Mouse (Mus musculus) erythroblast, adult 5-6 weeks (primary cell): ENCODE measurements around the gene Gm4871. TPM values are rescaled to one million over a fixed set of nuclear protein-coding genes. Genes with fewer than 3 reads are reported as not detected.

Experiments used
- ATAC-seq: replicated peaks from 2 replicates; pipeline ENCODE4 v1.8.0; 2016; ENCODE audit warnings: moderate number of reproducible peaks, mild to moderate bottlenecking, moderate TSS enrichment, inconsistent platforms; ENCODE audit not compliant: poor library complexity, low FRiP score, severe bottlenecking
- total RNA-seq, 2 experiments: library from RNA; stranded (forward) in 1 of 2; stranded (reverse) in 1 of 2; fragments of 150-400 nt in 1 of 2; fragments of 200-764, 138-1000 nt in 1 of 2; gene quantifications; 2 replicates each; pipeline versions ENCODE4 v1.2.3 to v1.2.4; 2015 to 2017; ENCODE audit warnings: low replicate concordance in 2 of 2

The Gm4871 gene
- total RNA-seq, 2 experiments from 2014 or later, result not detected

DNA sequence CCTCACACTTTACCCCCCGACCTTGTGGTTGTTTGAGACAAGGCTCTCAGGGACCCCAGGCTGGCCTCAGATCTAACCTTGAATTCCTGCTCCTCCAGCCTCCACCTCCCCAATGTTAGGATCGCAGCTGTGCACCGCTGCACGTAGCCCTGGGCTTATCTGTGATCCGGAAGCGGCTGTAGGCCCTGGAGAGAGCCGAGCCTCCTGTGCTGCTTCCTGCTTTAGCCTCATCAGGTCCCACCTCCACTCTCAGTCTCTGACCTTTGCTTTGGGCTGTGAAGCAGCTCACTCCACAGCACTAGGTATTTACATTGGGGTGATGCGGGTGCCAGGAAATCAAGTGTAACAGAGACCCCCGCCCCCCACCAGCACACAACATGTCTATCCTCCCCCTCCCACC lies 28.1 kb downstream of the Gm4871 start:
- no peak for ATAC-seq

DNA sequence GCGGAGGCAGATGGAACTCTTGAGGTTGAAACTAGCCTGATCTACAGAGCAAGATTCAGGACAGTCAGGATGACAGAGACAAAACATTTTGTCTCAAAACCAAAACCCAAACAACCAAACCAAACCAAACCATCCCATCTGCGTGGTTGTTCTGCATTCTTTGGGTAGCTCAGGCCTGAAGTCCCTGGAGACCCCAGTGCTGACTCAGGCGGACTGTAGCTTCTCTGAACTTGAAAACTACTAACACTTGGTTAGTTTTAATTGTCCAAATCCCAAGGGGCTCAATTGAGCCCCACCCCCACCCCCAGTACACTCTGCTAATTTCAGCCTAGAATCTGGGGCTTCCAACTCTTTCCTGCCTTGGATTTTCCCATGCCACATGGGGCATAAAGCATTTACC lies 29.2 kb downstream of the Gm4871 start:
- ATAC-seq, result no peak

DNA sequence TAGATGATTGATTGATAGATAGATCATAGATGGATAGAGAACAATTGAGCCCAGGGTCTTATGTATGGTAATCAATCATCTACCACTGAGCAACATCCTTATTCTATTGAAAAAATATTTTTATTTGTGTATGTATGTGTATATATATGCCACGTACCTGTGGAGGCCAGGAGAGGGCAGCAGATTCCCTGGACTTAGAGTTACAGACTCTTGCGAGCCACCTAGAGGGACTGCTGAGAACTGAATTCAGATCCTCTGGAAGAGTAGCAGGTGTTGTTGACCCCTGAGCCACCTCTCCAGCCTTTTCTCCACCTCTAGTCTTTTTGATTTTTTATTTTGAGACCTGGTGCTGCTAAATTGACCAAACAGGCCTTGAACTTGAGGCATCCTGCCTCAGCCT lies 34.1 kb downstream of the Gm4871 start:
- no peak for ATAC-seq

DNA sequence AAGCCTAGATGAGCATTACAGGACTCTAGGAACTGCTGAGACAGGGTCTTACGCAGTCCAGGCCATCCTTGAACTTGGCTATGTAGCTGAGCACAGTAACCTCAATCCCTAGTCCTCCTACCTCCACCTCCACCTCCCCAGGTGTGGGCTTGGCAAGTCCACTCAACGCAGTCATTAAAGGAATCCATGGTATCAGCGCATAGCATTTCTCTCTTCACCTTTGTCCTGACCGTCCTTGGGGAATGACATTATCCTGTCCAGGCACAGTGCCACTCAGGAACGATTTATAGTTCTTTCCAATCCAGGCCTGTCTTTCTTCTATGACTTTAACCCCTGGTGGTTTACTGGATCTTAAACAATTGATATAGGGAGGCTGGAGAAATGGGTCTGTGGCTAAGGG lies 42.1 kb downstream of the Gm4871 start:
- ATAC-seq, result no peak

DNA sequence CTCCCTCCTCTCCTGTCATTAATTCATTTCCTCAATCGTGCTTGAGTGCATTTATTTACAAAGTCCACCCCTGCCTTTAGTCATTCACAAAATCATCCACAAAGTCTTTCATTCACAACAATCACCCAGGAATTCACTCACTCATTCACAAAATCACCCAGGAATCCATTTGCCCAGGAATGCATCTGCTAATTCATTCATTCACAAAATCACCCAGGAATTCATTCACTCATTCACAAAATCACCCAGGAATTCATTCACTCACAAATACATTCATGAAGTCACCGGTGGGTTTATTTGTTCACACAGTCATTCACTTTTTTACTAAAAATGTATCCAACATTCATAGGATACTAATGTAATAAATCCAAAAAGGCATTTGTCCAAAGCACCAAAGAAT lies 42.5 kb downstream of the Gm4871 start:
- ATAC-seq, result no peak

DNA sequence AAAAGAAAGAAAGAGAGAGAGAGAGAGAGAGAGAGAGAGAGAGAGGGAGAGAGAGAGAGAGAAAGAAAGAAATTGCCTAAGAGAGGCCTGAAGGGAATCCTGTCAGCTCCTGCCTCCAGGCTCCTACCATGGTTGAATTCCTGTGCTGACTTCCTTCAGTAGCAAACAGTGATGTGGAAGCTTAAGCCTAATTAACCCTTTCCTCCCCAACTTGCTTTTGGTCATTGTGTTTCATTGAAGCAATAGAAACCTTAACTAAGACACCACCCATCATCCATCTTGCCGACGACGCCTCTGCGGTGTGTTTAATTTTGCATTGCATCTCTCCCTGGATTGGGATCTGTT lies 43.5 kb downstream of the Gm4871 start:
- ATAC-seq, result no peak

DNA sequence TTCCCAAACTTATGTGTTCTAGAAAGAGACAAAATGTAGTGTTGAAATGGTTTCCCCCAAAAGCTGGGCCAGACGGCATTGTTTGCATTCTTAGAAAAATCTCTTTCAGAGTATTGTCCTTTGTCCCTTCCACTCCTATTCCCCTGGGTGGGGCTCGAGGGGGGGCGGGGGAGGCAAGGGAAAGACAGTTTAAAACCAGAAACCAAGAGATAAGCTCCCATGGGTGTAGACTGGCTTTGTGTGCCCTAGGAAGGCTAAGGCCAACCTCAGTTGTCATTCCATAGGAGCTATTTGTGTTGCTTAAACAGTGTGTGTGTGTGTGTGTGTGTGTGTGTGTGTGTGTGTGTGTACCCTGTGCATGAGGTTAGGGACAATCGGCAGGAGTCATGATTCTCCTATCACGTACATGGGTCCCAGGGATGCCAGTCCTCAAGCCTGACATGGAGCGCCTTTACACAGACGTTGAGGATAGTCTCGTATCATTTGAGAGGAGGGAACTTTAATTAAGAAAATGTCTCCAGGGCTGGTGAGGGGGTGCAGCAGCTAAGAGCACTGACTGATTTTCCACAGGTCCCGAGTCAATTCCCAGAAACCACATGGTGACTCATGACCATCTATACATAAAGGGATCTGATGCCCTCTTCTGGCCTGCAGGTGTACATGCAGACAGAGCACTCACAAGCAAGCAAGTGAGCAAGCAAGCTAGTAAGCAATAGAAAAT lies 44.1 kb downstream of the Gm4871 start:
- no peak for ATAC-seq

DNA sequence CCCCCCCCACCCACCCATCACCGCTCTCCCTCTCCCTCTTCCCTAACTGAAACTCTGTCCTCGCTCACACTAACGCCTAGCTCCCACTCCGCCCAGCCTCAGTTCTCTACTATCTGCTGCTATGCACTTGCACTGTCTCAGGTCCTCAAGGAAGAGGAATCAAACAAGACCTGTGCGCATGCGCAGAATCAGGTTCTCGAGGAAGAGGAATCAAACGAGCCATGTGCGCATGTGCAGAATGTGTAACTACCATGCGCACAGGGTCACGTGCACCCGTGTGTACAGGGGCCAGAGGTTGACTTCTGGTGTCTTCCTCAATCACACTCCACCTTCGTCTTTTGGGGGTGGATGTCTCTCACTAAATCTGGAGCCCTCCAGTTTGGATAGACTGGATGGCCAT lies 45.0 kb downstream of the Gm4871 start:
- ATAC-seq, result no peak

DNA sequence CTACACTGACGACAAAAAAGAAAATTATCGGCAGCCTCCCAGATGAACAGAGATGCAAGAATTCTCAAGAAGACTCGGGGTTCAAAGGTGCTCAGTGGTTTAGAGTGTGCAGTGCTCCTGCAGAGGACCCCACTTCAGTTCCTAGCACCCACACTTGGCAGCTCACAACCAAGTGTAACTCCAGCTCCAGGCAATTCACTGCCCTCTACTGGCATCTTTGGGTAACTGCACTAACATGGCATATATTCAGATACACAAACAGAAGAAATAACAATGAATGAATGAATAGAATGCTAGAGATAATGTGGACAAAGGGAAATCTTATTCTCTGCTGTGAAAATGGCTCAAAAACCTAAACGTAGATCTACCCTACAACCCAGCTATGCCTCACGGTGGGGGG lies 47.7 kb downstream of the Gm4871 start:
- ATAC-seq, result no peak

DNA sequence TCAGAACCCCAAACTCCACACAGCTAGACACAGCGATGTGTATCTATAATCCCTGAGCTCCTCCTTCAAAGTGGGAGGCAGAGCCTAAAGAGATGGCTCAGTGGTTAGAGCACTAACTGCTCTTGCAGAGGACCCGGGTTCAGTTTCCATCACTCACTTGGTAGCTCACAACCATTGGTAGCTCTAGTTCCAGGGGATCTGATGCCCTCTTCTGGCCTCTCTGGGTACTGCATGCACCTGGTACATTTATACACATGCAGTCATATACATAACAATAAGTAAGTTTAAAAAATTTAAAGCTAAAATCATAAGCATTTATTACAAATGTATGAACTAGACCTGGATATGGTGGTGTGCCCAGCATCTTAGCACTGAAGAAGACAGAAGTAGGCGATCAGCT lies 49.3 kb downstream of the Gm4871 start:
- ATAC-seq, result no peak

Other genes starting within 250 kb of the Gm4871 start
- gene Smurf1, start 66.9 kb downstream of the Gm4871 start, total RNA-seq (2015; ENCODE audit: low replicate concordance), result 1.5 TPM in 2 replicates
- gene Smurf1, start 66.9 kb downstream of the Gm4871 start, total RNA-seq (2017; ENCODE audit: low replicate concordance), result 1.1 and 2.1 TPM in 2 replicates
- not detected in 2 replicates for gene 1700018F24Rik, start 10.2 kb upstream of the Gm4871 start, total RNA-seq (2015; ENCODE audit: low replicate concordance)
- not detected in 2 replicates for gene 1700018F24Rik, start 10.2 kb upstream of the Gm4871 start, total RNA-seq (2017; ENCODE audit: low replicate concordance)
- 25.2 and 41.4 TPM in 2 replicates for gene Arpc1a, start 51.1 kb upstream of the Gm4871 start, total RNA-seq (2015; ENCODE audit: low replicate concordance)
- gene Arpc1a, start 51.1 kb upstream of the Gm4871 start, total RNA-seq (2017; ENCODE audit: low replicate concordance), result 13.6 and 27.2 TPM in 2 replicates
- not detected in 2 replicates for gene Kpna7, start 51.3 kb upstream of the Gm4871 start, total RNA-seq (2015; ENCODE audit: low replicate concordance)
- gene Kpna7, start 51.3 kb upstream of the Gm4871 start, total RNA-seq (2017; ENCODE audit: low replicate concordance), result not detected in 2 replicates
- 60.5 and 70.8 TPM in 2 replicates for gene Arpc1b, start 81.5 kb upstream of the Gm4871 start, total RNA-seq (2015; ENCODE audit: low replicate concordance)
- gene Arpc1b, start 81.5 kb upstream of the Gm4871 start, total RNA-seq (2017; ENCODE audit: low replicate concordance), result 46.7 and 74.1 TPM in 2 replicates
- 12.3 and 14.2 TPM in 2 replicates for gene Pdap1, start 107.5 kb upstream of the Gm4871 start, total RNA-seq (2015; ENCODE audit: low replicate concordance)
- 23.2 and 50.9 TPM in 2 replicates for gene Pdap1, start 107.5 kb upstream of the Gm4871 start, total RNA-seq (2017; ENCODE audit: low replicate concordance)
- gene Bud31, start 107.6 kb upstream of the Gm4871 start, total RNA-seq (2015; ENCODE audit: low replicate concordance), result 113 and 149 TPM in 2 replicates
- 170 and 223 TPM in 2 replicates for gene Bud31, start 107.6 kb upstream of the Gm4871 start, total RNA-seq (2017; ENCODE audit: low replicate concordance)
- gene Ptcd1, start 134.4 kb upstream of the Gm4871 start, total RNA-seq (2015; ENCODE audit: low replicate concordance), result 2.7 and 4.8 TPM in 2 replicates
- 6.8 and 10.1 TPM in 2 replicates for gene Ptcd1, start 134.4 kb upstream of the Gm4871 start, total RNA-seq (2017; ENCODE audit: low replicate concordance)
- gene Cpsf4, start 134.5 kb upstream of the Gm4871 start, total RNA-seq (2015; ENCODE audit: low replicate concordance), result 8.1 and 11.1 TPM in 2 replicates
- 15.1 and 17.0 TPM in 2 replicates for gene Cpsf4, start 134.5 kb upstream of the Gm4871 start, total RNA-seq (2017; ENCODE audit: low replicate concordance)
- 78.0 and 168 TPM in 2 replicates for gene Atp5j2, start 159.3 kb upstream of the Gm4871 start, total RNA-seq (2015; ENCODE audit: low replicate concordance)
- 43.4 and 55.3 TPM in 2 replicates for gene Atp5j2, start 159.3 kb upstream of the Gm4871 start, total RNA-seq (2017; ENCODE audit: low replicate concordance)
- gene Zkscan14, start 169.1 kb upstream of the Gm4871 start, total RNA-seq (2015; ENCODE audit: low replicate concordance), result 10.6 and 12.3 TPM in 2 replicates
- gene Zkscan14, start 169.1 kb upstream of the Gm4871 start, total RNA-seq (2017; ENCODE audit: low replicate concordance), result 38.9 and 39.4 TPM in 2 replicates
- 4.4 TPM in 1 of 2 replicates, not detected in the other for gene Zkscan5, start 171.8 kb upstream of the Gm4871 start, total RNA-seq (2015; ENCODE audit: low replicate concordance)
- 3.9 and 8.9 TPM in 2 replicates for gene Zkscan5, start 171.8 kb upstream of the Gm4871 start, total RNA-seq (2017; ENCODE audit: low replicate concordance)
- 24.8 and 33.9 TPM in 2 replicates for gene Zfp655, start 199.0 kb upstream of the Gm4871 start, total RNA-seq (2015; ENCODE audit: low replicate concordance)
- gene Zfp655, start 199.0 kb upstream of the Gm4871 start, total RNA-seq (2017; ENCODE audit: low replicate concordance), result 36.8 and 44.6 TPM in 2 replicates
- 0.63 and 1.7 TPM in 2 replicates for gene Zscan25, start 247.7 kb upstream of the Gm4871 start, total RNA-seq (2015; ENCODE audit: low replicate concordance)
- gene Zscan25, start 247.7 kb upstream of the Gm4871 start, total RNA-seq (2017; ENCODE audit: low replicate concordance), result 2.4 TPM in 1 of 2 replicates, not detected in the other